Mouse (Mus musculus): Measurements from ENCODE around the gene Slc16a12. TPM values are rescaled to one million over a fixed set of nuclear protein-coding genes. Genes with fewer than 3 reads are reported as not detected.

Gene Slc16a12
- 5.3 and 6.8 TPM in 2 replicates for polyA plus RNA-seq (2015; fragmentation: Nextera tagmentation; extraction: Ambion mirVana)

DNA sequence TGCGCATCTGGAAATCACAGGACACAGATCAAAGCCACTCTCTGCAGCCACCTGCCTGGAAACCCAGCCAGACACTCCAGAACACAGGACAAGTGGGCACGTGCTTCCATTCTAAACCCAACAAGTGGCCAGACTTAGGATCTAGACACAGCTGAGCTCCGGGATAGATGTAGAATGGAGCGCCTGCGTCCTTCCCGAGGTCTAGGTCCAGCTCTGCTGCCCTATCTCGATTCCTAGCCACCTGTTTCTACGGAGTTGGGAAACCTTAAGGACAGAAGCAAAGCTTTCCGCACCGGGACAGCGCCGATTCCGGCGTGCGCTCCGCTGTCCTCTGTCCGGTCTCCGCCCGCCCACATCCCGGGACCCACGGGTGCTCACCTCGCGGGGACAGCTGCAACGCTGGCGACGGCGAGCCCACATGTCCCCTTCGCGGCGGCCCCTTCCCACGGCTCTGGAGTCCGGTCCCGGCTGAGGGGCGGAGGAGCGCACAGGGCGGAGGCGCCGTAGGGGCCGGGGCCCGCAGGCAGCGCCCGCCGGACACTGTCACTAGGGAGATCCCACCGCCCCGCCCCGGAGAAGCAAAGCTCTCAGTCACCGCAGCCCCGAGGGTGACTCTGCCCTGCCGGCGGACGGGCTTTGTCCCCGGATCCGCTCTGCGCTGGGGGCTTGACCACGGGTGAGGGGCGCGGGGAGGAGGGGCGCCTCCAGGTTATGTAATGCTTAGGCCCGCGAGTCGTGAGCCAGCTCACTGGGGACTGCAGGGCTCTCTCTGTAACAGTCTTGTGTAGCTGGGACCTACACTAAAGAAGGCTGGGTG lies at the start of gene Slc16a12:
TSS of gene Slc16a12 (minus strand) at position 602 of the 817 bp plus-strand sequence.
- peak within 1 kb of the TSS; percentile 67 for H3K4me3 ChIP-seq (ENCODE audit: low read depth, low read length)
- H3K27ac ChIP-seq (ENCODE audit: low read depth, low read length), result peak within 1 kb of the TSS; percentile 28; the same call in 1 of the 2 replicates

DNA sequence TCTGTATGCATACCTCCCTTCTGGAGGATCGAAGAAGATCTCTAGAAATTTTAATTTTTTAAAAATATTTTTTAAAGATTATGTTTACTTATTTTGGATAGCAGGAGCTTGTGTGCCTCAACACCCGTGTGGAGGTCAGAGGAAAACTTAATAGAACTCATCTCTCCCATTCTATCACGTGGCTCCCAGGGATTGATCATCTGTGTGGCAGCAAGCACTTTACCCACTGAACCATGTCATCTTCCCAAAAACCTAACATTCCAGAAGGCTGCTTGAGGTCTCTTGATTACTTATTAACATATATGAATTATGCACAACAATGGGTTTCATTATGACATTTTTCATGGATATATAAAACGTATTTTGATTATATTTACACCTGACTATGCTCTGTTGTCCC lies 49.3 kb upstream of the Slc16a12 start:
- WGBS, result 79% methylated on average over 4 of the region's 4 CpGs
- no peaks in the 10 kb centered on the region for H3K36me3 ChIP-seq (ENCODE audit: control insufficient read depth, insufficient read depth)
- H3K4me2 ChIP-seq (replicated peaks; ENCODE audit: low read depth), result no peak overlapping the region
- H3K4me3 ChIP-seq (ENCODE audit: low read depth, low read length), result no peak overlapping the region
- no peak overlapping the region for H3K9ac ChIP-seq (ENCODE audit: low read depth, low read length)
- no peaks in the 10 kb centered on the region for H3K27me3 ChIP-seq (replicated peaks; ENCODE audit: control insufficient read depth, insufficient read depth, low read length)
- no peak for TF ChIP-seq CTCF (IDR thresholded peaks at IDR 0.05; ENCODE audit: low read depth)
- no peak overlapping the region for H3K27ac ChIP-seq (ENCODE audit: low read depth, low read length)
- ATAC-seq, result no peak
- no peaks in the 10 kb centered on the region for H3K9me3 ChIP-seq (ENCODE audit: control insufficient read depth)
- H3K4me1 ChIP-seq (replicated peaks; ENCODE audit: control insufficient read depth, insufficient read depth, low read length), result no peaks in the 10 kb centered on the region

More for the DNA sequence above, at the start of gene Slc16a12:
- H3K4me1 ChIP-seq (replicated peaks; ENCODE audit: control insufficient read depth, insufficient read depth, low read length), result no peaks in the 10 kb centered on the region
- no peaks in the 10 kb centered on the region for H3K36me3 ChIP-seq (ENCODE audit: control insufficient read depth, insufficient read depth)
- no peaks in the 10 kb centered on the region; the same call in 1 of the 2 replicates for H3K27me3 ChIP-seq (replicated peaks; ENCODE audit: control insufficient read depth, insufficient read depth, low read length)
- peak within 1 kb of the TSS; percentile 99 for H3K4me2 ChIP-seq (replicated peaks; ENCODE audit: low read depth)
- TF ChIP-seq CTCF (IDR thresholded peaks at IDR 0.05; ENCODE audit: low read depth), result no peak
- ATAC-seq, result peak; percentile 64
- WGBS, result 1% methylated on average over 59 of the region's 61 CpGs
- no peaks in the 10 kb centered on the region for H3K9me3 ChIP-seq (ENCODE audit: control insufficient read depth)
- peak within 1 kb of the TSS; percentile 50 for H3K9ac ChIP-seq (ENCODE audit: low read depth, low read length)

- ATAC-seq, result no peak
- Histone ChIP-seq H3K27ac (ENCODE audit: low read depth, low read length) (no peak overlapping the region), H3K27me3 (replicated peaks; ENCODE audit: control insufficient read depth, insufficient read depth, low read length) (no peaks in the 10 kb centered on the region), H3K9ac (ENCODE audit: low read depth, low read length) (no peak overlapping the region), H3K4me1 (replicated peaks; ENCODE audit: control insufficient read depth, insufficient read depth, low read length) (no peaks in the 10 kb centered on the region), H3K36me3 (ENCODE audit: control insufficient read depth, insufficient read depth) (no peaks in the 10 kb centered on the region), H3K4me3 (ENCODE audit: low read depth, low read length) (no peak overlapping the region), H3K9me3 (ENCODE audit: control insufficient read depth) (no peaks in the 10 kb centered on the region), H3K4me2 (replicated peaks; ENCODE audit: low read depth) (no peak overlapping the region)
- no peak for TF ChIP-seq CTCF (IDR thresholded peaks at IDR 0.05; ENCODE audit: low read depth)
- WGBS, result 83% methylated on average over 2 of the region's 2 CpGs
These were observed 35.4 kb upstream of the Slc16a12 start for GRCm38 (mm10) chr19:34782491-34782890.

- no peaks in the 10 kb centered on the region for H3K27me3 ChIP-seq (replicated peaks; ENCODE audit: control insufficient read depth, insufficient read depth, low read length)
- no peak overlapping the region for H3K4me3 ChIP-seq (ENCODE audit: low read depth, low read length)
- no peaks in the 10 kb centered on the region for H3K4me1 ChIP-seq (replicated peaks; ENCODE audit: control insufficient read depth, insufficient read depth, low read length)
- no peak overlapping the region for H3K4me2 ChIP-seq (replicated peaks; ENCODE audit: low read depth)
- H3K36me3 ChIP-seq (ENCODE audit: control insufficient read depth, insufficient read depth), result no peaks in the 10 kb centered on the region
- no peaks in the 10 kb centered on the region for H3K9me3 ChIP-seq (ENCODE audit: control insufficient read depth)
- no peak overlapping the region for H3K9ac ChIP-seq (ENCODE audit: low read depth, low read length)
- TF ChIP-seq CTCF (IDR thresholded peaks at IDR 0.05; ENCODE audit: low read depth), result no peak
- ATAC-seq, result no peak
- H3K27ac ChIP-seq (ENCODE audit: low read depth, low read length), result no peak overlapping the region
- WGBS, result 100% methylated on average over 1 of the region's 1 CpGs
These were observed 31.9 kb upstream of the Slc16a12 start for GRCm38 (mm10) chr19:34778993-34779392.

GRCm38 (mm10) chr19:34778098-34778497 lies 31.0 kb upstream of the Slc16a12 start:
- no peak for ATAC-seq
- no peak overlapping the region for H3K27ac ChIP-seq (ENCODE audit: low read depth, low read length)
- H3K4me3 ChIP-seq (ENCODE audit: low read depth, low read length), result no peak overlapping the region
- H3K4me1 ChIP-seq (replicated peaks; ENCODE audit: control insufficient read depth, insufficient read depth, low read length), result no peaks in the 10 kb centered on the region
- no peaks in the 10 kb centered on the region for H3K36me3 ChIP-seq (ENCODE audit: control insufficient read depth, insufficient read depth)
- no peak for TF ChIP-seq CTCF (IDR thresholded peaks at IDR 0.05; ENCODE audit: low read depth)
- no peak overlapping the region for H3K4me2 ChIP-seq (replicated peaks; ENCODE audit: low read depth)
- H3K9ac ChIP-seq (ENCODE audit: low read depth, low read length), result no peak overlapping the region
- no peaks in the 10 kb centered on the region for H3K27me3 ChIP-seq (replicated peaks; ENCODE audit: control insufficient read depth, insufficient read depth, low read length)
- H3K9me3 ChIP-seq (ENCODE audit: control insufficient read depth), result no peaks in the 10 kb centered on the region

DNA sequence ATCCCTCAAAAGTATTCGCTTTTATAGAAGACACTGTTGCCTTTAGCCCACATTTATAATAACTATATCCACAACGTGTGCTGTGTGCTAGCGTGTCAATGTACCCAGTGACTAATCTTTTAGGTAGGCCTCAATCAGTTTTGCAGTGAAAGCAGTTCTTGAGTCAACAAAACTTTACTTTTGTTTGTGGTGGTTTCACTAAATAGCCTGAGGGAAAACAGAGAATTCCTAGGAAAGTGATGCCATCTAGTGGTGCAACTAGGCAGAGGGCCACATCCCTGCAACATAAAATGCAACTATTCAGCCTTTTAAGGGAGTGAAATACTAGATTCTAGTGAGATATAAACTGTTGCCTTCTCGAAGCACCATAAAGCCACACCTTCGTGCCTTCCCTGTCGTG lies 25.7 kb upstream of the Slc16a12 start:
- Histone ChIP-seq H3K9me3 (ENCODE audit: control insufficient read depth) (no peaks in the 10 kb centered on the region), H3K9ac (ENCODE audit: low read depth, low read length) (no peak overlapping the region), H3K27me3 (replicated peaks; ENCODE audit: control insufficient read depth, insufficient read depth, low read length) (no peaks in the 10 kb centered on the region), H3K4me2 (replicated peaks; ENCODE audit: low read depth) (no peak overlapping the region), H3K36me3 (ENCODE audit: control insufficient read depth, insufficient read depth) (no peaks in the 10 kb centered on the region), H3K4me3 (ENCODE audit: low read depth, low read length) (no peak overlapping the region), H3K4me1 (replicated peaks; ENCODE audit: control insufficient read depth, insufficient read depth, low read length) (no peaks in the 10 kb centered on the region), H3K27ac (ENCODE audit: low read depth, low read length) (no peak overlapping the region)
- peak; percentile 89 for TF ChIP-seq CTCF (IDR thresholded peaks at IDR 0.05; ENCODE audit: low read depth)
- 18% methylated on average over 6 of the region's 6 CpGs for WGBS
- ATAC-seq, result 0 out of 2 replicates have a peak, but pooled peaks have one; percentile 38

All from intestine, postnatal 0 days (tissue).